Mouse (Mus musculus) kidney, postnatal 14 days (tissue): ENCODE results near the gene Dok3.

Source experiments
- DNase-seq: peaks from one replicate; pipeline ENCODE4 v3.0.0; 2022; ENCODE audit warnings: mixed read lengths

Gene Dok3

GRCm38 (mm10) chr13:55474621-55475069 lies 54.5 kb downstream of the Dok3 start:
- DNase-seq: no peak

DNA sequence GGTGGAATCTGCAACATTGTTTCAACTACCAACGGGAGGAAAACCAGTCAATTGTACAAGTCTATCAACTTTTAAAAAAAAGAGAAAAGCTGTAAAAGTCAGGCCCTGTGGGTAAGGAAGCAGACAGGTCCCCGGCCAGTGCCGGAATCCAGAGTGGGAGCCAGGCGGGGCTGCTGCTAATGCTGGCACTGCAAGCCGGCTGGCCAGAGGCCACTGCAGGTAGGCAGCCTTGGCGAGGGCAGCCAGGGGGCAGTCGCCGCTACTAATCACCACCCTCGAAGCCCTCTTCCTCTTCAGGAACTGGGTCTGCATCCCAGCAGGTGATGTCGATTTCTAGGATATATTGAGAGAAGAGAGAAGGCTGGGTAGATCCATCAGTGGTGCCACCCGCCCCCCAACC lies 55.1 kb downstream of the Dok3 start:
- no peak for DNase-seq
